Mouse (Mus musculus): ENCODE data around the gene Sae1. TPM values are rescaled to one million over a fixed set of nuclear protein-coding genes. Genes with fewer than 3 reads are reported as not detected.

The Sae1 gene
- polyA plus RNA-seq, 1 experiment from 2014 or later, result 98.0 TPM

DNA sequence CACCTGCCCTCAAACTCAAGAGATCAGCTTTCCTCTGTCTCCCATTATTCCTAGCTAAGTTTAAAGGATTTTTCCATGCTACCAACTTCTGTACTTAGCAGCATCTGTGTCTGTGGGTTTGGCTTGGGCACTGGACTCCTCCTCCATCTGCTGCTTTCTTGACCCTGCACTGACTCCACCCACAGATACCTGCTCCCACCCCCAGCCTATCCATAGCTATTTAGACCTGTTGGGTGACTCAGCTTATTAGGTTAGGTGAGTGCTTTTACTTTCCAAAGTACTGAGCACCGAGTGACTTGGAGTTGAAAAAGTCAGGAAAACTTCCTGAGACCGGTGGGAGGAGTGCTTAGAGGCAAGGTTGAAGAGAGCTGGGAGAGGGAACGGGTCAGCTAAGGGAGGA is 27.8 kb upstream of the Sae1 start:
- no peak overlapping the region for H3K4me3 ChIP-seq (replicated peaks)
- peak overlapping the region; percentile 53; the same call in 1 of the 2 replicates for H3K27ac ChIP-seq (replicated peaks)
- H3K4me2 ChIP-seq, result no peak overlapping the region
- no peaks in the 10 kb centered on the region for H3K9me3 ChIP-seq (replicated peaks)
- ATAC-seq (ENCODE audit: insufficient read depth), result peak; percentile 27; the same call in 1 of the 2 replicates
- H3K36me3 ChIP-seq (replicated peaks), result peaks cover 77% of the 10 kb centered on the region
- no peak overlapping the region for H3K9ac ChIP-seq
- WGBS (ENCODE audit: insufficient replicate concordance), result 76% methylated on average over 3 of the region's 3 CpGs
- peaks cover 59% of the 10 kb centered on the region for H3K4me1 ChIP-seq (replicated peaks)
- H3K27me3 ChIP-seq, result no peaks in the 10 kb centered on the region

DNA sequence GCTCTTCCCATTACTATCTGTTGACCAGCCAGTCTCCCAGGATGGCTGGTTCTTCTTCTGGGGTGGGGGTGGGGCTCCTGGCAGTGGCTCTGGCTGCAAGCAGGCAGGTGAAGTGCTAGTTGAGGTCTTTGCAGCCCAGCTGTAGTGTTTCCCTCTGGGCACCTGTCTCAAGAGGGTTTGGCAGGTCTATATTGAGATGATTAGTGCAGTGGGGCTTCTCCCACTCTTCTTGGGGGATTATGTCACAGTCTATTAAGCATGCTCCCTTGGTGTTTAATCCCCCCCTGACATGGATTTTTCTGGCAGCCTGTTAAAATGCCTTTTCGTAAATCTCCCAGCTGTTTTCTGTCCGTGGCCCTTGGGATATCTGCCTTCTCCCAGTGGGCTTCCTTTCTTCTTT is 25.3 kb upstream of the Sae1 start:
- ATAC-seq (ENCODE audit: insufficient read depth), result no peak
- WGBS (ENCODE audit: insufficient replicate concordance), result 79% methylated on average over 2 of the region's 2 CpGs

DNA sequence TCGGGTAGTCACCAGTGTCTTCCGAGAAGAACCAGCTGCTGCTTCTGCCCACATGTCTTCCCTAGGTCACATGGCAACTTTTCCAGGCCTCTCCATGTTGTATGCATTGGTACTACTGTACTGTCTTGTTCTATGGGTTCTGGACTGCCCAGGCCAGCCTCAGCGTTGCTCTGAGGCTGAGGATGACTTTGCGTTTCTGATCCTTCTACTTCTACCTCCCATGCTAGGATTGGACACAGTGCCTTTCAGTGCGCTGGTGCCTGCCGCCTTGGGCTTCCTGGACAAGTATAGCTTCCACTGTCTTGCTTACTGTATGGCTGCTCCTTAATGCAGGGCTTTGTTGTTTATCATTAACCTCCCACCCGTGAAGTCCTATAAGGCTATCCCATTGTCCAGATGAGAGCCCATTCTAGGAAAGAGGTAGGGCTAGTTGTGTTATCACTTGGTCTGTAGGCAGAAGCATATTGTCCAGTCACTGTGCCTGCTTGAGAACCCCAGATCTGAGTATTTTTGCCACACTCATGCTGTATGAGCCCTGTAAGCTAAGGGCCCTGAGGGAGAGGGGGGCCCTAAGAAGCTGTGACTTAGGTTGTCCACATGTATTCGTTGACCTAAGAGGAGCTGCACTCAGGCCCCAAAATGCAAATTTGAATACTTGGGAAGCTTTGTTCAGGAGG is 24.8 kb upstream of the Sae1 start:
- Histone ChIP-seq H3K9ac (no peak overlapping the region), H3K36me3 (replicated peaks) (peaks cover 59% of the 10 kb centered on the region), H3K9me3 (replicated peaks) (no peaks in the 10 kb centered on the region), H3K4me1 (replicated peaks) (peaks cover 76% of the 10 kb centered on the region), H3K4me2 (peak overlapping the region; percentile 27; the same call in 1 of the 2 replicates), H3K27ac (replicated peaks) (peak overlapping the region; percentile 77), H3K27me3 (no peaks in the 10 kb centered on the region), H3K4me3 (replicated peaks) (no peak overlapping the region)
- 54% methylated on average over 8 of the region's 8 CpGs for WGBS (ENCODE audit: insufficient replicate concordance)
- peak; percentile 83 for ATAC-seq (ENCODE audit: insufficient read depth)

More for the DNA sequence above, 25.3 kb upstream of the Sae1 start:
- no peak overlapping the region for H3K4me2 ChIP-seq
- no peak overlapping the region for H3K9ac ChIP-seq
- H3K27me3 ChIP-seq, result no peaks in the 10 kb centered on the region
- H3K36me3 ChIP-seq (replicated peaks), result peaks cover 62% of the 10 kb centered on the region
- peaks cover 73% of the 10 kb centered on the region for H3K4me1 ChIP-seq (replicated peaks)
- H3K27ac ChIP-seq (replicated peaks), result peak overlapping the region; percentile 77
- no peak overlapping the region for H3K4me3 ChIP-seq (replicated peaks)
- H3K9me3 ChIP-seq (replicated peaks), result no peaks in the 10 kb centered on the region

DNA sequence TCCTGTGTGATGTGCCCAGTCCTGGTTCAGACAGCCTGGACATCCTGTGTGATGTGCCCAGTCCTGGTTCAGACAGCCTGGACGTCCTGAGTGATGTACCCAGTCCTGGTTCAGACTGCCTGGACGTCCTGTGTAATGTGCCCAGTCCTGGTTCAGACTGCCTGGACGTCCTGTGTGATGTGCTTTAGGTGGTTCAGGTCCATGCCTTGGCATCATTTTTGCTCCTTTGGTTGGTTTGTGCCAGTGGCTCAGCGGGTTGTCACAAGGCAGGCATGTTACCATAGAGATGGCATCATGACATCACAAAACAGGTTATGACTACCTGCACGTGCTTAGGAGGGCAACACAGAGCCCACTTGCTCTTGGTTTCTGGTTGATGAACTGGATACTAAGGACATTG is 23.5 kb upstream of the Sae1 start:
- Histone ChIP-seq H3K36me3 (replicated peaks) (peaks cover 47% of the 10 kb centered on the region), H3K27ac (replicated peaks) (peak overlapping the region; percentile 77), H3K4me2 (no peak overlapping the region), H3K9ac (peak overlapping the region; percentile 8; the same call in 1 of the 2 replicates), H3K9me3 (replicated peaks) (no peaks in the 10 kb centered on the region), H3K27me3 (no peaks in the 10 kb centered on the region), H3K4me1 (replicated peaks) (peaks cover 81% of the 10 kb centered on the region), H3K4me3 (replicated peaks) (no peak overlapping the region)
- WGBS (ENCODE audit: insufficient replicate concordance), result 75% methylated on average over 5 of the region's 5 CpGs
- ATAC-seq (ENCODE audit: insufficient read depth), result no peak

DNA sequence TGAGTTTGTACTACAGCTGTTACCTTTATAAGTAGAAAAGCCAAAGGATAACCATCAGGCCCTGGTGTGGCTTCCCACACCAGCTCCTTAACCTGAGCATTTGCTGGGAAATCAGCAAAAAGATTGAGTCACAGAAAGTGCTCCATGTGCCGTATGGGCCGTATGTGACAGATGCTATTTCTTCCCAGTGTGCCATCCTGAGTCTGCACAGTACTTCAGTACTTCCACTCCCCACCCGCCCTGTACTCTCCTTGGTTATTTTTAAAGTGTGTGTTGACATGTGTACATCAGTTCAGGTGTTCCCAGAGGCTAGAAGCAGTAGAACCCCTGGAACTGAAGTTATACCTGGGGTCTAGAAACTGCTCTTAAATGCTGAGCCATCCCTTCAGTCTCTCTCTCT is 19.4 kb upstream of the Sae1 start:
- Histone ChIP-seq H3K9me3 (replicated peaks) (no peaks in the 10 kb centered on the region), H3K36me3 (replicated peaks) (peaks cover 31% of the 10 kb centered on the region)
- 79% methylated on average over 3 of the region's 3 CpGs for WGBS (ENCODE audit: insufficient replicate concordance)

DNA sequence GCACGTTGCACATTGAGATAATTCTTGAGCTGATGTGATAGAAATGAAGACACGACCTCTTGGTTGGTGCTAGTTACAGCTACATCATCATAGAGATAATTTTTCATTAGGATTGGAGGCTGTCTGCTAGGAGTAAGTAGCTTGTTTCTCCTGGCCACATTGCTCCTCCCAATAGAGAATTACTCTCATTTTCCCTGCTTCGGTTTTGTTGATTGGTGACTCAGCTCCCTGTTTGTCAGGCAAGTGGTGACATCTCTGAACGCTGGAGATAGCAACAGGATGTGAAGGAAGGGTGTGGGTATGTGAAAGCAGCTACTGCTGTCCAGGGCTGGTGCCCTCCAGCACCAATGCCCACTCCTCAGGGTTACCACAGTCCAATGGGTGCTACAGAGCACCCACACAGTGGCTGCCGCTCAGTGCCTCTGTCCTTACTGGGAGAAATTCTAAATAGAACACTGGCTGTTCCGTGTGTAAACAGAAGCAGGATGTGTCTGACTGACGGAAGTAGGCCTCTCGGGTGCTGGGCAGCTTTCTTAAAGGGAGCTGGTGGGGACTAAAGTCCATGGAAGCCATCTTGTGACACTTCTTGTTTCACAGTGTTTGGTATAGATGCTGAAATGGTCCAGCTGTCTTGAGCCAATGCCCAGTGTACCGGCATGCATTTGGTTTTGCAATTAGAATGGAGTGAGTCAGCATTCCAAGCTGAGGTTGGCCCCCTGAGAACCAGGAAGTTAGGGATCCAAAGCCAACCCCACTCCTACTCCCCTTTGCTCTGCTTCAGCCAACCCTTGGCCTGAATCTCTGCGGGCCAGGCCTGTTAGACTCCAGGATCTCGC is 18.1 kb upstream of the Sae1 start:
- H3K9ac ChIP-seq, result peak overlapping the region; percentile 68
- H3K27me3 ChIP-seq, result no peaks in the 10 kb centered on the region
- no peaks in the 10 kb centered on the region for H3K9me3 ChIP-seq (replicated peaks)
- H3K36me3 ChIP-seq (replicated peaks), result peaks cover 18% of the 10 kb centered on the region
- H3K4me1 ChIP-seq (replicated peaks), result peaks cover 69% of the 10 kb centered on the region
- H3K4me3 ChIP-seq (replicated peaks), result peak overlapping the region; percentile 48
- H3K27ac ChIP-seq (replicated peaks), result peak overlapping the region; percentile 99
- ATAC-seq (ENCODE audit: insufficient read depth), result peak; percentile 74
- peak overlapping the region; percentile 72 for H3K4me2 ChIP-seq
- WGBS (ENCODE audit: insufficient replicate concordance), result 8% methylated on average over 11 of the region's 11 CpGs

More for the DNA sequence above, 19.4 kb upstream of the Sae1 start:
- ATAC-seq (ENCODE audit: insufficient read depth), result no peak
- Histone ChIP-seq H3K9ac (peak overlapping the region; percentile 29; the same call in 1 of the 2 replicates), H3K27me3 (no peaks in the 10 kb centered on the region), H3K4me2 (peak overlapping the region; percentile 19; the same call in 1 of the 2 replicates), H3K4me3 (replicated peaks) (no peak overlapping the region), H3K27ac (replicated peaks) (peak overlapping the region; percentile 99), H3K4me1 (replicated peaks) (peaks cover 81% of the 10 kb centered on the region)

DNA sequence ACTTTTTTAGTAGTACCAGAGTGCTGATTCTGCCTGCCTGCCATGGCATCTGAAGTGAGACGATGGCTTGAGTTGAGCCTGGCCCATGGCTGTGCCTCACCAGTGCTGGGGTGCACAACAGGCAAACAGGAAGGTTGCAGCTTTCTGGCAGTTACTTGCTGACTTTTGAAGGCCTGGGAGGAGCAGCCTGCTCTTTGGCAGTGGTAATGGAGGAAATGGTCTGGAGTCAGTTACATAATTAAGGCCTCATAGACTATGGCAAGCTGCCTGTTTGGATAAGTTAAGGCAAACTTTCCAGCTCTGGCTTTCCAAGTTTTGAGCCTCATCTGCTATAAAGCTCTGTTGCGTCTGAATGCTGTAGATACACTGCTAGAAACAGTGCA is 17.5 kb upstream of the Sae1 start:
- Histone ChIP-seq H3K4me2 (peak overlapping the region; percentile 72), H3K9me3 (replicated peaks) (no peaks in the 10 kb centered on the region), H3K36me3 (replicated peaks) (peaks cover 12% of the 10 kb centered on the region; the same call in 1 of the 2 replicates), H3K4me3 (replicated peaks) (peak overlapping the region; percentile 48), H3K9ac (peak overlapping the region; percentile 68), H3K4me1 (replicated peaks) (peaks cover 63% of the 10 kb centered on the region), H3K27me3 (no peaks in the 10 kb centered on the region), H3K27ac (replicated peaks) (peak overlapping the region; percentile 99)
- ATAC-seq (ENCODE audit: insufficient read depth), result no peak
- 13% methylated on average over 2 of the region's 2 CpGs for WGBS (ENCODE audit: insufficient replicate concordance)

DNA sequence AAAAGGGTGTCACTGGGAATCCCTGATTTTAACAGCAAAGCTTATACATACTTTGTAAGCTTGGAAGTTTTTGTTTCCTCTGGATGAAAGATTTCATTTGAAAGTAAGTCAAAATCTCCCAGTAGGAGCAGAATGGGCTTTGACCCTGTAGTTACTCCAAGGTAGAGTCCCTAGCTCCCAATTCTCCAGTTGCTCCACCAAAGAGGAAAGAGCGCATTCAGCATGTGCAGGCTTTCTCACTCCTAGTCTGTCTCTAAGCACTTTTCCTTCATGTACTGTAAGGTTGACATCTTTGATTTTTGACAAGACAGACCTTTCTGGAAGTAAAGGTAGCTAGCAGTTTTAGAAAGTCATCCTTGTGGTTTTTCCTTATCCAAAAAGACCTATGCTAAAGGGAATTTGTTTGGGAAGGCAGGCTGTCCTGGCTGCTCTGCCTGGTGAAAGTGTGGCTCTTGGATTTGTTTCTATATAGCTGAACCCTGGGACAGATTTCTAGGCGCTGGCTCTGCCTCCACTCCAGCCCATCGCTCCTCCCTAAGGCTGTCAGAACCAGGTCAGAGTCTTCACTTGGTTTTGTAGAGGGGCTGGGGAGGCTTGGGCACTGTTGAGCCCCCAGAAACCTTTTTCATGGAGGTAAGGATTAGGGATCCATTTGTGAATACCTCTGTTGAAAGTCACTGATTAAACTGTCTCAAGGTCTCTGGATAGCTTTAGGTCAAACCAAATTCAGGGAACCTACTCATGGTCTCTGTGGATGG is 16.9 kb upstream of the Sae1 start:
- Histone ChIP-seq H3K27me3 (no peaks in the 10 kb centered on the region), H3K4me2 (peak overlapping the region; percentile 72), H3K4me3 (replicated peaks) (peak overlapping the region; percentile 48), H3K9ac (peak overlapping the region; percentile 68), H3K27ac (replicated peaks) (peak overlapping the region; percentile 99), H3K36me3 (replicated peaks) (peaks cover 12% of the 10 kb centered on the region; the same call in 1 of the 2 replicates), H3K4me1 (replicated peaks) (peaks cover 63% of the 10 kb centered on the region), H3K9me3 (replicated peaks) (no peaks in the 10 kb centered on the region)
- WGBS (ENCODE audit: insufficient replicate concordance), result 54% methylated on average over 3 of the region's 3 CpGs
- ATAC-seq (ENCODE audit: insufficient read depth), result no peak

DNA sequence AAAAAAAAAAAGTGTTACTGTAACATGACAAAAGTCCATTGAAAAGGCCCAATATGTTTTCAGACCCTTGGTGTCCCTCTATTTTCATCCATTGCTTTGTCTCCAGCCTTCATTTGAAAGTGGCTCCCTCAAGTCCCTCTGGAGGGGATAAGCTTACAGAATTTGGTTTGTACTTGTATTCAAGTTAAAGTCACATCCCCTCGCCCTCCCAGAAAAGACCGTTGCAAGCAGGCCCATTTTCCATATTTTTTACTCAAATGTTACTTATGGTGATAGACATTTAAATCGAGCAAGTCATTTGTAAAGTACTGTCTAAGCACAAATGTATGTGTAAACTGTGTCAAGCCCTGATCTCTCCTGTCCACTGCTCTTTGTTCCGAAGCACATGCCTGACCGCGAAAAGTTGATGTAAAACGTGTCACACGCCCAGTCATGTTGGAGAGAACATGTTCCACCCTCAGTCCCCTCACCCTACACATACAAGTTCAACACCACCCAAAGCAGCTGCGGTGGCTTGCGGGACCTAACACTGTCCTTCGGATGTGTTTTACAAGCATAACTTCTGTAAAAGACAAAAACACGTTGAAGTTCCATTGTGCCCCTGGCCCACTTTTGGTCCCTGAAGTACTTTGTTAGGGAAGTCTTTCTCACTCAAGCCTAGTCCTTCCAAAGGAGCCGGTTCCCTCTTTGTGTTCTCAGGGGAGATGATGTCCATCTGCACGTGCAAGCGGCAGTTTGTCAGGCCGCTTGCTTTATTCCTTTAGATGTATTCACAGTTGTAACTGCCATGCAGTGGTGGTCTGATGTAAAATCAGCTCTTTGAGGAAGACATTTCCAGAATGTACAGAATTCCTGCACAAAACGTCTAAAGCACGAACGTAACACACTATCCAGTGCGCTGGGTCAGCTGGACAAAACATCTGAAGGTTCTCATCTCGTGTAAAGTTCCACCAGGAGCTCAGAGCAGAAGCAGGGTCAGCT is 15.7 kb upstream of the Sae1 start:
- H3K27me3 ChIP-seq, result no peaks in the 10 kb centered on the region
- no peaks in the 10 kb centered on the region for H3K9me3 ChIP-seq (replicated peaks)
- ATAC-seq (ENCODE audit: insufficient read depth), result no peak
- peak overlapping the region; percentile 100 for H3K9ac ChIP-seq
- peaks cover 9% of the 10 kb centered on the region; the same call in 1 of the 2 replicates for H3K36me3 ChIP-seq (replicated peaks)
- H3K4me1 ChIP-seq (replicated peaks), result peaks cover 60% of the 10 kb centered on the region
- peak overlapping the region; percentile 99 for H3K27ac ChIP-seq (replicated peaks)
- WGBS (ENCODE audit: insufficient replicate concordance), result 13% methylated on average over 21 of the region's 21 CpGs
- H3K4me3 ChIP-seq (replicated peaks), result peak overlapping the region; percentile 83
- peak overlapping the region; percentile 86 for H3K4me2 ChIP-seq

DNA sequence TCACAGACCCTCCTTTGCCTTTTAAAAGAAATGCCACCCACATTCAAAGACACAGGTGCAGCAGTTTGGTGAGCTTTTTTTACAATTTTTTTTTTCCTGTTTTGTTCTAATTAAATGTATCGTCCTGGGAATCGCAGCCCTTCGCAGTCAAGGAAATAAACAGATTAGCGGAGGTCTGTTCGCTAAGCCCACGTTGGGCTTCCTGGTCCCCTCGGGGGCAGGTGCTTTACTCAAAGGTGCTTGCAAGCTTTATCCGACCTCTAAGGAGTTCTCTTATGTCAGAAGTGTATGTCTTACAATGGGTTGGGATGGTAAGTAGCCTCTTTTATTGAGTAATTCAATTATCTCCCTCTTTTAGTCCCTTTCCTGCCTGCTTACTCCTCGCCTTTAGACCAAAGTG is 14.8 kb upstream of the Sae1 start:
- peak overlapping the region; percentile 99 for H3K27ac ChIP-seq (replicated peaks)
- ATAC-seq (ENCODE audit: insufficient read depth), result no peak
- H3K36me3 ChIP-seq (replicated peaks), result peaks cover 3% of the 10 kb centered on the region; the same call in 1 of the 2 replicates
- H3K4me1 ChIP-seq (replicated peaks), result peaks cover 56% of the 10 kb centered on the region
- H3K27me3 ChIP-seq, result no peaks in the 10 kb centered on the region
- H3K4me2 ChIP-seq, result peak overlapping the region; percentile 86
- 1% methylated on average over 9 of the region's 9 CpGs for WGBS (ENCODE audit: insufficient replicate concordance)
- H3K9me3 ChIP-seq (replicated peaks), result no peaks in the 10 kb centered on the region
- H3K9ac ChIP-seq, result peak overlapping the region; percentile 100
- H3K4me3 ChIP-seq (replicated peaks), result peak overlapping the region; percentile 83
